ENCODE assay signal across 9 mouse cellular contexts in genomic region chr12:16639078-16639771, GRCm38 (mm10). TPM values are rescaled to one million over a fixed set of nuclear protein-coding genes. Genes with fewer than 3 reads are reported as not detected.
DNase-seq lines count a peak whose midpoint lies in the region; ATAC-seq and TF ChIP-seq lines count a peak whose summit lies in the region.
"Had no signal": no experiment of that assay in that cellular context is flagged by ENCODE, and none has a peak within 500 bp of the region (broad histone marks: within the 10 kb centered on the region; RNA-seq: fewer than 3 reads in every experiment).

No protein-coding gene starts in this region.

- no peak for TF ChIP-seq EP300 in CH12.LX (IDR thresholded peaks at IDR 0.05; ENCODE audit: low read length)
- TF ChIP-seq EP300 in heart, postnatal 0 days (IDR thresholded peaks at IDR 0.05; ENCODE audit: low read depth) = no peak; the same call in 1 of the 2 replicates

- in situ Hi-C loops in CH12.LX (cut with MboI; ENCODE audit: low pct_ligation_motif_present, low pct_unique_long_range_greater_than_20kb, low sequenced_read_pairs) = no loop called here

- dilution Hi-C loops in CH12.LX (cut with MboI; ENCODE audit: extremely low pct_ligation_motif_present, extremely low pct_unique_long_range_greater_than_20kb, low sequenced_read_pairs) = no loop called here

- H3K79me2 ChIP-seq in CH12.LX (replicated peaks; ENCODE audit: control insufficient read depth, extremely low read depth, insufficient read depth, poor library complexity, severe bottlenecking) = no peaks in the 10 kb centered on the region

- TF ChIP-seq POLR2A in CH12.LX (IDR thresholded peaks at IDR 0.05; ENCODE audit: low read depth, low read length) = no peak
- TF ChIP-seq POLR2A in cerebellum, adult 2 months (IDR thresholded peaks at IDR 0.05; ENCODE audit: borderline replicate concordance, insufficient read depth, low read length) = no peak

- H3K9me3 ChIP-seq in kidney, embryonic 16.5 days (ENCODE audit: low read length) = no peaks in the 10 kb centered on the region
- H3K9me3 ChIP-seq in CH12.LX (replicated peaks; ENCODE audit: low read length) = no peaks in the 10 kb centered on the region
- H3K9me3 ChIP-seq in heart, postnatal 0 days (replicated peaks; ENCODE audit: control insufficient read depth, low read length) = no peaks in the 10 kb centered on the region
- H3K9me3 ChIP-seq: hindbrain, embryonic 15.5 days had no signal

- no peak overlapping the region for H3K4me3 ChIP-seq in kidney, embryonic 16.5 days (ENCODE audit: low read length)
- H3K4me3 ChIP-seq in CH12.LX (replicated peaks in 1 of 3; ENCODE audit: low read depth in 2 of 3, low read length in 2 of 3, poor library complexity in 1 of 3) = no peak overlapping the region
- H3K4me3 ChIP-seq in heart, postnatal 0 days (ENCODE audit: low read depth, low read length) = no peak overlapping the region
- H3K4me3 ChIP-seq in cerebellum, adult 2 months (replicated peaks; ENCODE audit: insufficient read depth, low read depth, low read length) = no peak overlapping the region
- H3K4me3 ChIP-seq: hindbrain, embryonic 15.5 days had no signal

- H3K4me1 ChIP-seq in kidney, embryonic 16.5 days (ENCODE audit: insufficient read depth, low read length) = no peaks in the 10 kb centered on the region
- H3K4me1 ChIP-seq in CH12.LX (ENCODE audit: control insufficient read depth in 1 of 2, insufficient read depth in 2 of 2) = peaks cover 8 to 11% of the 10 kb centered on the region in 2 experiments
- peaks cover 28% of the 10 kb centered on the region for H3K4me1 ChIP-seq in heart, postnatal 0 days (ENCODE audit: control insufficient read depth, insufficient read depth)
- no peaks in the 10 kb centered on the region; the same call in 1 of the 2 replicates for H3K4me1 ChIP-seq in cerebellum, adult 2 months (ENCODE audit: control insufficient read depth, insufficient read depth, low read length)

- no peak for ATAC-seq in kidney, embryonic 16.5 days (ENCODE audit: low FRiP score, low TSS enrichment)
- ATAC-seq in heart, postnatal 0 days (ENCODE audit: insufficient read depth, low read depth) = peak; percentile 74

- no peaks in the 10 kb centered on the region for H3K36me3 ChIP-seq in kidney, embryonic 16.5 days (ENCODE audit: insufficient read depth, low read length)
- no peaks in the 10 kb centered on the region for H3K36me3 ChIP-seq in CH12.LX (replicated peaks in 1 of 2; ENCODE audit: control insufficient read depth in 1 of 2, insufficient read depth in 1 of 2, low read length in 1 of 2)
- no peaks in the 10 kb centered on the region for H3K36me3 ChIP-seq in heart, postnatal 0 days (replicated peaks; ENCODE audit: control insufficient read depth, insufficient read depth, low read length)
- H3K36me3 ChIP-seq: hindbrain, embryonic 15.5 days had no signal

- H3K27me3 ChIP-seq in kidney, embryonic 16.5 days (ENCODE audit: insufficient read depth, low read length) = no peaks in the 10 kb centered on the region
- peaks cover 2% of the 10 kb centered on the region for H3K27me3 ChIP-seq in CH12.LX (replicated peaks)
- no peaks in the 10 kb centered on the region for H3K27me3 ChIP-seq in heart, postnatal 0 days (ENCODE audit: control insufficient read depth, insufficient read depth, low read length)
- no peaks in the 10 kb centered on the region for H3K27me3 ChIP-seq in cerebellum, adult 2 months (ENCODE audit: control insufficient read depth, insufficient read depth, low read length)
- H3K27me3 ChIP-seq: hindbrain, embryonic 15.5 days had no signal

- DNase-seq in kidney, postnatal 4 days = peak; percentile 29 to 35
- DNase-seq in CH12.LX (ENCODE audit: extremely low read depth) (peak; percentile 46), NIH3T3 (ENCODE audit: low read depth) (peak; percentile 43)
- peak; percentile 74 for DNase-seq in heart, postnatal 0 days (ENCODE audit: low spot score)
- DNase-seq in natural killer cell, adult 2 months (ENCODE audit: low spot score in 2 of 2) = no peak
- no peak for DNase-seq in cerebellum, adult 2 months
- DNase-seq: spleen, adult 18-20 months had no signal

- peak; percentile 46 to 73; a peak in 3 of 4 replicates for TF ChIP-seq CTCF in CH12.LX (conservative IDR thresholded peaks at IDR 0.05 in 1 of 2, IDR thresholded peaks at IDR 0.05 in 1 of 2; ENCODE audit: low read depth in 2 of 2, low read length in 2 of 2)
- peak; percentile 41 for TF ChIP-seq CTCF in heart, postnatal 0 days (IDR thresholded peaks at IDR 0.05; ENCODE audit: low read depth)
- TF ChIP-seq CTCF in cerebellum, adult 2 months (IDR thresholded peaks at IDR 0.05; ENCODE audit: borderline replicate concordance, insufficient read depth, low read depth, low read length) = no peak; the same call in 1 of the 2 replicates

- 71% methylated on average over 12 of the region's 12 CpGs for WGBS in kidney, embryonic 16.5 days
- 32% methylated on average over 12 of the region's 12 CpGs for WGBS in heart, postnatal 0 days
- 64% methylated on average over 12 of the region's 12 CpGs for WGBS in cerebellum, adult 2 months

- H3K9ac ChIP-seq in kidney, embryonic 16.5 days (replicated peaks; ENCODE audit: low read length) = no peak overlapping the region
- no peak overlapping the region for H3K9ac ChIP-seq in CH12.LX (ENCODE audit: insufficient read depth, low read depth)
- no peak overlapping the region for H3K9ac ChIP-seq in heart, postnatal 0 days (replicated peaks; ENCODE audit: low read depth, low read length)
- H3K9ac ChIP-seq: hindbrain, embryonic 15.5 days had no signal

- no peak overlapping the region for H3K27ac ChIP-seq in kidney, embryonic 16.5 days (ENCODE audit: low read length)
- no peak overlapping the region for H3K27ac ChIP-seq in CH12.LX (ENCODE audit: insufficient read depth, low read depth)
- H3K27ac ChIP-seq in heart, postnatal 0 days (ENCODE audit: low read depth) = peak overlapping the region; percentile 78
- no peak overlapping the region for H3K27ac ChIP-seq in cerebellum, adult 2 months (ENCODE audit: insufficient read depth, low read length)
- H3K27ac ChIP-seq: hindbrain, embryonic 15.5 days had no signal

- peak; percentile 15 for TF ChIP-seq RAD21 in CH12.LX (IDR thresholded peaks at IDR 0.05; ENCODE audit: low read depth, low read length)

- H3K4me2 ChIP-seq in kidney, embryonic 16.5 days (replicated peaks; ENCODE audit: low read depth, low read length) = no peak overlapping the region
- H3K4me2 ChIP-seq in CH12.LX (ENCODE audit: insufficient read depth, low read depth, poor library complexity, severe bottlenecking) = peak overlapping the region; percentile 82
- no peak overlapping the region for H3K4me2 ChIP-seq in heart, postnatal 0 days (ENCODE audit: low read depth, low read length)
- H3K4me2 ChIP-seq: hindbrain, embryonic 15.5 days had no signal

TF ChIP-seq in CH12.LX, 34 proteins besides CTCF, POLR2A, EP300 and RAD21:
- TF ChIP-seq USF2 (conservative IDR thresholded peaks at IDR 0.05; ENCODE audit: low read depth, low read length) = no peak
- TF ChIP-seq MAX (IDR thresholded peaks at IDR 0.05; ENCODE audit: low read length) = no peak
- TF ChIP-seq MEF2A (IDR thresholded peaks at IDR 0.05; ENCODE audit: borderline replicate concordance, low read depth, low read length) = 0 out of 2 replicates have a peak, but pooled peaks have one; percentile 23
- TF ChIP-seq SMC3 (IDR thresholded peaks at IDR 0.05; ENCODE audit: low read depth, low read length) = peak; percentile 36
- TF ChIP-seq CHD2 (IDR thresholded peaks at IDR 0.05; ENCODE audit: low read length) = peak; percentile 61
- no peak for TF ChIP-seq MAFK (IDR thresholded peaks at IDR 0.05; ENCODE audit: insufficient replicate concordance, low read length)
- no peak for TF ChIP-seq ZKSCAN1 (IDR thresholded peaks at IDR 0.05; ENCODE audit: borderline replicate concordance, low read depth, low read length)

RNA-seq across cellular contexts. Expression of gene Ntsr2, which starts 14.0 kb away (rescaled TPM):
- 0.34 and 0.63 TPM in 2 replicates for polyA plus RNA-seq in kidney, embryonic 16.5 days (2015; fragmentation: Nextera tagmentation; extraction: Ambion mirVana)
- total RNA-seq in CH12.LX (2012; rRNA removed) = not detected in 2 replicates
- total RNA-seq in CH12.LX (2014; rRNA removed) = not detected in 2 replicates
- not detected in 2 replicates for polyA plus RNA-seq in CH12.LX (2012; ENCODE audit: insufficient read length, low read depth)
- 0.38 TPM in 1 of 2 replicates, not detected in the other for total RNA-seq in heart, postnatal 0 days (2014; rRNA removed; ENCODE audit: low replicate concordance)
- 0.79 and 0.82 TPM in 2 replicates for polyA plus RNA-seq in heart, postnatal 0 days (2015; fragmentation: Nextera tagmentation; extraction: Ambion mirVana)
- 243 and 262 TPM in 2 replicates for polyA plus RNA-seq in cerebellum, adult 2 months (2012; rRNA removed)

RNA-seq across cellular contexts. Expression of gene Lpin1, which starts 28.5 kb away (rescaled TPM):
- polyA plus RNA-seq in kidney, embryonic 16.5 days (2015; fragmentation: Nextera tagmentation; extraction: Ambion mirVana) = 5.7 and 6.8 TPM in 2 replicates
- 4.7 and 6.7 TPM in 2 replicates for total RNA-seq in CH12.LX (2012; rRNA removed)
- total RNA-seq in CH12.LX (2014; rRNA removed) = 5.3 and 6.1 TPM in 2 replicates
- 6.9 and 7.5 TPM in 2 replicates for polyA plus RNA-seq in CH12.LX (2012; ENCODE audit: insufficient read length, low read depth)
- total RNA-seq in heart, postnatal 0 days (2014; rRNA removed; ENCODE audit: low replicate concordance) = 16.9 and 24.8 TPM in 2 replicates
- polyA plus RNA-seq in heart, postnatal 0 days (2015; fragmentation: Nextera tagmentation; extraction: Ambion mirVana) = 10.6 and 11.1 TPM in 2 replicates
- polyA plus RNA-seq in cerebellum, adult 2 months (2012; rRNA removed) = 37.2 and 38.6 TPM in 2 replicates

Comparison
In these comparisons a context has a peak if more than half of its experiments do, and no peak if none do; other contexts are left out.
1. DNase-seq: peak in kidney, postnatal 4 days (2 of 2), CH12.LX (single experiment), NIH3T3 (single experiment) and heart, postnatal 0 days (single experiment); none in natural killer cell, adult 2 months (0 of 2) and cerebellum, adult 2 months (0 of 2).
2. RNA of gene Ntsr2, which starts 14.0 kb away (polyA plus RNA-seq): 243 to 262 TPM in cerebellum, adult 2 months; 0.79 to 0.82 TPM in heart, postnatal 0 days, 0.34 to 0.63 TPM in kidney, embryonic 16.5 days and not detected in CH12.LX; every median in the first group is over 100 times any median in the second.